In the genomic region with DNA sequence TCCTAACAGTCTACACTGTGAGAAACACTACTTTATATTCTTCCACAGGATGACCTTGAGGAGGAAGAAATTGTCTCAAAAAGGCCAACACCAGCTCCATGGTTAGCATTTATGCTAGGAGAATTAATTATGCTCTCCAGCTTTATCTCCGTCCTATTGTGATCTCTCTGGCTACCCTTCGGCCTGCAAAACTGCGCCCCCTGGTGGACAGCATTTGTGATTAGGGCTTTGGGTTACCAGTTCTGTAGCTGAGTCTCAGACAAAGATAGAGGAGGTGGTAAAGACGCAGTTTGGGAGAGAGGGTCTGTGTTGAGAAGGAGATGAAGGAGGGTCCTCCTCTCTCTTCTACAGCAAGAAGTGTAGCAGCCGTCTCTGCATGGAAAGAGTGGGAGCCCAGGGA, we compare ENCODE assay signal across 8 mouse cellular contexts. TPM values are rescaled to one million over a fixed set of nuclear protein-coding genes. Genes with fewer than 3 reads are reported as not detected.
DNase-seq lines count a peak whose midpoint lies in the region; ATAC-seq and TF ChIP-seq lines count a peak whose summit lies in the region.

No protein-coding gene starts in this region.

- TF ChIP-seq RAD21 in MEL (IDR thresholded peaks at IDR 0.05; ENCODE audit: low read depth, low read length), result peak; percentile 50

- H3K9ac ChIP-seq in kidney, embryonic 14.5 days (ENCODE audit: low read depth, low read length), result no peak overlapping the region
- no peak overlapping the region for H3K9ac ChIP-seq in MEL (ENCODE audit: control insufficient read depth, low read depth, low read length, poor library complexity, severe bottlenecking)
- H3K9ac ChIP-seq in liver, adult 2 months (ENCODE audit: low read depth, low read length), result no peak overlapping the region

- H3K4me1 ChIP-seq in kidney, embryonic 14.5 days (ENCODE audit: control insufficient read depth, insufficient read depth, low read length), result peaks cover 16% of the 10 kb centered on the region
- peaks cover 0 to 14% of the 10 kb centered on the region in 2 experiments; a peak in 2 of 4 replicates for H3K4me1 ChIP-seq in MEL (ENCODE audit: control insufficient read depth in 1 of 2, insufficient read depth in 2 of 2, low read length in 2 of 2)
- H3K4me1 ChIP-seq in liver, adult 2 months (ENCODE audit: control insufficient read depth, insufficient read depth, low read length), result no peaks in the 10 kb centered on the region

- H3K79me2 ChIP-seq in MEL (ENCODE audit: control insufficient read depth, insufficient read depth, low read length, poor library complexity), result no peaks in the 10 kb centered on the region
- H3K79me2 ChIP-seq in liver, adult 2 months (ENCODE audit: control insufficient read depth, insufficient read depth, low read length), result no peaks in the 10 kb centered on the region

- DNase-seq in kidney, adult 9 months, result peak; percentile 67
- DNase-seq in MEL (ENCODE audit: low read depth, low spot score), result peak; percentile 88
- DNase-seq in cerebellum, adult 9-10 months, result peak; percentile 22
- DNase-seq in gastrocnemius, postnatal 25 days, result peak; percentile 35
- peak; percentile 31 for DNase-seq in liver, adult 2 months (ENCODE audit: extremely low read depth, low read depth, low spot score)
- peak; percentile 57 for DNase-seq in ovary, postnatal 14 days (ENCODE audit: low spot score)
- peak; percentile 84 for DNase-seq in urinary bladder, postnatal 14 days (ENCODE audit: low spot score)

- H3K27me3 ChIP-seq in kidney, embryonic 14.5 days (ENCODE audit: control insufficient read depth, insufficient read depth, low read length), result no peaks in the 10 kb centered on the region
- H3K27me3 ChIP-seq in MEL (ENCODE audit: control insufficient read depth in 1 of 2, insufficient read depth in 2 of 2, low read length in 2 of 2), result no peaks in the 10 kb centered on the region; a peak in 1 of 4 replicates
- 0 out of 2 replicates have a peak, but pooled peaks cover 3% of the 10 kb centered on the region for H3K27me3 ChIP-seq in liver, adult 2 months (ENCODE audit: control insufficient read depth, insufficient read depth, low read length)

- H3K27ac ChIP-seq in kidney, embryonic 14.5 days (ENCODE audit: low read depth, low read length), result no peak overlapping the region
- no peak overlapping the region for H3K27ac ChIP-seq in MEL (ENCODE audit: control insufficient read depth, low read depth, low read length)
- no peak overlapping the region for H3K27ac ChIP-seq in liver, adult 2 months (replicated peaks; ENCODE audit: insufficient read depth, low read depth, low read length)

- peak; percentile 91 to 96 (median 95) for TF ChIP-seq CTCF in MEL (IDR thresholded peaks at IDR 0.05 in 2 of 3, conservative IDR thresholded peaks at IDR 0.05 in 1 of 3; ENCODE audit: control insufficient read depth in 1 of 3, insufficient read depth in 1 of 3, low read depth in 2 of 3, low read length in 3 of 3, poor library complexity in 1 of 3, severe bottlenecking in 1 of 3)
- TF ChIP-seq CTCF in liver, adult 2 months (IDR thresholded peaks at IDR 0.05; ENCODE audit: low read depth, low read length), result peak; percentile 73; the same call in 1 of the 2 replicates

- no peak overlapping the region for H3K4me3 ChIP-seq in kidney, embryonic 14.5 days (ENCODE audit: low read length)
- H3K4me3 ChIP-seq in MEL (ENCODE audit: control insufficient read depth in 1 of 2, insufficient read depth in 1 of 2, low read depth in 2 of 2, low read length in 2 of 2), result no peak overlapping the region
- H3K4me3 ChIP-seq in liver, adult 2 months (ENCODE audit: insufficient read depth, low read depth, low read length), result no peak overlapping the region

- WGBS in kidney, embryonic 14.5 days, result 8% methylated on average over 5 of the region's 5 CpGs
- 19% methylated on average over 5 of the region's 5 CpGs for WGBS in liver, adult 2 months

- ATAC-seq in kidney, embryonic 14.5 days (ENCODE audit: low FRiP score, low TSS enrichment), result no peak

- no peak overlapping the region for H3K4me2 ChIP-seq in kidney, embryonic 14.5 days (replicated peaks; ENCODE audit: low read depth, low read length)

- no peak for TF ChIP-seq POLR2A in MEL (IDR thresholded peaks at IDR 0.05; ENCODE audit: control insufficient read depth in 1 of 2, insufficient read depth in 1 of 2, low read depth in 1 of 2, low read length in 2 of 2, poor library complexity in 1 of 2)
- TF ChIP-seq POLR2A in liver, adult 2 months (IDR thresholded peaks at IDR 0.05; ENCODE audit: extremely low read depth, insufficient read depth, low read length), result no peak

- no peak for TF ChIP-seq EP300 in MEL (IDR thresholded peaks at IDR 0.05; ENCODE audit: low read depth in 1 of 2, low read length in 2 of 2)

- no peaks in the 10 kb centered on the region for H3K9me3 ChIP-seq in kidney, embryonic 14.5 days (ENCODE audit: control insufficient read depth, low read length)
- H3K9me3 ChIP-seq in MEL (replicated peaks; ENCODE audit: insufficient read depth, low read length), result no peaks in the 10 kb centered on the region

- no peaks in the 10 kb centered on the region for H3K36me3 ChIP-seq in kidney, embryonic 14.5 days (ENCODE audit: control insufficient read depth, insufficient read depth, low read length)
- H3K36me3 ChIP-seq in MEL (ENCODE audit: control insufficient read depth in 1 of 2, insufficient read depth in 2 of 2, low read length in 2 of 2), result no peaks in the 10 kb centered on the region
- H3K36me3 ChIP-seq in liver, adult 2 months (ENCODE audit: control insufficient read depth, insufficient read depth, low read length), result no peaks in the 10 kb centered on the region

TF ChIP-seq in MEL, 35 proteins besides CTCF, POLR2A, EP300 and RAD21:
- TF ChIP-seq MAX (IDR thresholded peaks at IDR 0.05; ENCODE audit: low read length), result no peak
- TF ChIP-seq ZC3H11A (IDR thresholded peaks at IDR 0.05; ENCODE audit: low read depth, low read length), result peak; percentile 41; the same call in 1 of the 2 replicates
- TF ChIP-seq MAZ (IDR thresholded peaks at IDR 0.05; ENCODE audit: low read depth, low read length), result 0 out of 2 replicates have a peak, but pooled peaks have one; percentile 13
- TF ChIP-seq ETS1 (IDR thresholded peaks at IDR 0.05; ENCODE audit: low read depth, low read length), result no peak
- peak; percentile 36; the same call in 1 of the 2 replicates for TF ChIP-seq GATA1 (IDR thresholded peaks at IDR 0.05; ENCODE audit: low read depth, low read length)
- peak; percentile 83 for TF ChIP-seq SMC3 (IDR thresholded peaks at IDR 0.05; ENCODE audit: low read depth, low read length)

RNA-seq across cellular contexts. Expression of gene Tnni1, which starts 10.6 kb away (rescaled TPM):
- 18.3 and 20.3 TPM in 2 replicates for polyA plus RNA-seq in kidney, embryonic 14.5 days (2014; fragmentation: Nextera tagmentation; extraction: Ambion mirVana)
- total RNA-seq in MEL (2012; rRNA removed), result not detected in 2 replicates
- under 1 TPM in 1 of 2 experiments, not detected in 1; 0.15 TPM for polyA plus RNA-seq in MEL (2012; ENCODE audit: insufficient read depth in 1 of 2, insufficient read length in 2 of 2, low read depth in 1 of 2, low replicate concordance in 2 of 2, missing spikeins in 1 of 2)
- total RNA-seq in gastrocnemius, postnatal 25 days (2021), result 100 to 1,000 TPM in 1 of 2 experiments, 10 to 100 TPM in 1; 73.2 to 356 TPM
- 0.46 TPM in 1 of 2 replicates, not detected in the other for total RNA-seq in liver, adult 2 months (2014; rRNA removed)
- 0.14 TPM in 1 of 2 replicates, not detected in the other for polyA plus RNA-seq in liver, adult 2 months (2012; rRNA removed)

RNA-seq across cellular contexts. Expression of gene Phlda3, which starts 23.9 kb away (rescaled TPM):
- 85.6 and 102 TPM in 2 replicates for polyA plus RNA-seq in kidney, embryonic 14.5 days (2014; fragmentation: Nextera tagmentation; extraction: Ambion mirVana)
- total RNA-seq in MEL (2012; rRNA removed), result 5.5 and 7.7 TPM in 2 replicates
- 10 to 100 TPM in 1 of 2 experiments, not detected in 1; 20.0 TPM for polyA plus RNA-seq in MEL (2012; ENCODE audit: insufficient read depth in 1 of 2, insufficient read length in 2 of 2, low read depth in 1 of 2, low replicate concordance in 2 of 2, missing spikeins in 1 of 2)
- 100 to 1,000 TPM in 1 of 2 experiments, 10 to 100 TPM in 1; 56.9 to 161 TPM for total RNA-seq in gastrocnemius, postnatal 25 days (2021)
- 1.7 and 1.9 TPM in 2 replicates for total RNA-seq in liver, adult 2 months (2014; rRNA removed)
- 0.62 and 1.8 TPM in 2 replicates for polyA plus RNA-seq in liver, adult 2 months (2012; rRNA removed)

RNA-seq across cellular contexts. Expression of gene Lad1, which starts 28.6 kb away (rescaled TPM):
- 12.1 and 19.5 TPM in 2 replicates for polyA plus RNA-seq in kidney, embryonic 14.5 days (2014; fragmentation: Nextera tagmentation; extraction: Ambion mirVana)
- not detected in 2 replicates for total RNA-seq in MEL (2012; rRNA removed)
- polyA plus RNA-seq in MEL (2012; ENCODE audit: insufficient read depth in 1 of 2, insufficient read length in 2 of 2, low read depth in 1 of 2, low replicate concordance in 2 of 2, missing spikeins in 1 of 2), result not detected
- not detected for total RNA-seq in gastrocnemius, postnatal 25 days (2021)
- 0.54 and 0.55 TPM in 2 replicates for total RNA-seq in liver, adult 2 months (2014; rRNA removed)
- polyA plus RNA-seq in liver, adult 2 months (2012; rRNA removed), result 3.4 and 6.4 TPM in 2 replicates

RNA-seq across cellular contexts. Expression of gene Tnnt2, which starts 46.3 kb away (rescaled TPM):
- polyA plus RNA-seq in kidney, embryonic 14.5 days (2014; fragmentation: Nextera tagmentation; extraction: Ambion mirVana), result 2.0 and 2.3 TPM in 2 replicates
- total RNA-seq in MEL (2012; rRNA removed), result not detected in 2 replicates
- not detected for polyA plus RNA-seq in MEL (2012; ENCODE audit: insufficient read depth in 1 of 2, insufficient read length in 2 of 2, low read depth in 1 of 2, low replicate concordance in 2 of 2, missing spikeins in 1 of 2)
- total RNA-seq in gastrocnemius, postnatal 25 days (2021), result 1 to 10 TPM; 6.2 to 8.4 TPM
- total RNA-seq in liver, adult 2 months (2014; rRNA removed), result 0.46 and 0.54 TPM in 2 replicates
- polyA plus RNA-seq in liver, adult 2 months (2012; rRNA removed), result 0.06 and 0.09 TPM in 2 replicates

Comparison
In these comparisons a context has a peak if more than half of its experiments do, and no peak if none do; other contexts are left out.
1. DNase-seq: peak in every context shown above with its lines; median percentile 88 in MEL; 84 in urinary bladder, postnatal 14 days; 67 in kidney, adult 9 months; 57 in ovary, postnatal 14 days; 35 in gastrocnemius, postnatal 25 days; 31 in liver, adult 2 months; 22 in cerebellum, adult 9-10 months.
2. RNA of gene Tnni1, which starts 10.6 kb away (total RNA-seq): 73.2 to 356 TPM in gastrocnemius, postnatal 25 days; 0.46 TPM in liver, adult 2 months and not detected in MEL; every median in the first group is over 10 times any median in the second.